In the genomic region with DNA sequence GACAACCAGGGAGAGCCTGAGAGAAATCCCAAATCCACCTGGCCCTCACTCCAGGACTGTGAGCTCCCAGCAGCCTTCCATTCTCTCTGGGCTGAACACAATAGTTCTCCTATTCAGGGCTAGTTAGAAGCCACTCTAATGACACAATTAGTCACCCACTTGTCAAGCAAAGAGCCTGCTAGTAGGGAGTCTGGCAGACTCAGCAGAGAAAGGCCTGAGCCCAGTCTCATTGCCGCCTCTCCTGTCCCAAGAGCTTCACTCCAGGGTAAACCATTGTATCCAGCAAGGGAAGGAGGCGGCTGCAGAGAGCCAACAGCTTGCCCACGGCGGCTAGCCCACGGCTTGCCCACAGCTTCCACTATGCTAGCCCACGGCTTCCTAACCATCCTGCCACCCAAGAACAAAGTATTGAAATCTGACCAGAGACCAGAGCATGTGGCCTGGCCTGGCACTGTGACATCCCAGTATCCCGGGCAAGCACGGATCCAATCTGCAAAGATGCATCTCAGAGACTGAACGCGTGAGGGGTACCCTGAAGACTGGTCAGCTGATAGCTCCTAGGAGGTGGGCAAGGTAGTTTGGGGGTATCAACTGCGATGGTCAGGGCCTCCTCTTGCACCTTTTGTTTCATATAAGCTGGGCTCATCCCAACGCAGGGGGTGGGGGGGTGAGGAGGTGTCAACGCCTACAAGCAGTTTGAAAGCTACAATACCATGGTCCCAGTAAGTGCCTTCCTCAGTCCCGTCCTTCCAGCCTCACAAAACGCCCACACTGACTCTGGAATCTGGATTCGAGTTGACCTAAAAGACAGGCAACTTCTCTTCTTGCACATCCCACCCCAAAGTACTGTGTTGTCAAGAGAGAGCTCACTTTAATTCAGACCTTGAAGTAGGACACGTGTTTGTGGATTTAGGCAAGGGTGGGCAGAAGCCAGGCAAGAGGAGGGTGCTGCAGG, we compare ENCODE assay signal across 8 mouse cellular contexts. TPM values are rescaled to one million over a fixed set of nuclear protein-coding genes. Genes with fewer than 3 reads are reported as not detected.
DNase-seq lines count a peak whose midpoint lies in the region; ATAC-seq and TF ChIP-seq lines count a peak whose summit lies in the region.

No protein-coding gene starts in this region.

- H3K4me1 ChIP-seq in embryonic fibroblast, embryonic 13.5 days (ENCODE audit: control insufficient read depth, insufficient read depth, low read length), result peaks cover 8% of the 10 kb centered on the region
- H3K4me1 ChIP-seq in limb, embryonic 12.5 days (replicated peaks), result peaks cover 33% of the 10 kb centered on the region

- H3K9ac ChIP-seq in limb, embryonic 12.5 days (replicated peaks), result peak overlapping the region; percentile 84

- WGBS in limb, embryonic 12.5 days, result 31% methylated on average over 17 of the region's 17 CpGs

- no peaks in the 10 kb centered on the region for H3K9me3 ChIP-seq in limb, embryonic 12.5 days

- no peak for TF ChIP-seq CTCF in left cerebral cortex, adult 2 months (IDR thresholded peaks at IDR 0.05)
- TF ChIP-seq CTCF in embryonic fibroblast, embryonic 13.5 days (IDR thresholded peaks at IDR 0.05; ENCODE audit: borderline replicate concordance, insufficient read depth, low read length), result no peak

- peaks cover 4% of the 10 kb centered on the region; the same call in 1 of the 2 replicates for H3K36me3 ChIP-seq in limb, embryonic 12.5 days

- H3K4me3 ChIP-seq in left cerebral cortex, adult 2 months, result peak overlapping the region; percentile 67
- peak overlapping the region; percentile 83 for H3K4me3 ChIP-seq in embryonic fibroblast, embryonic 13.5 days (ENCODE audit: insufficient read depth, low read length)
- peak overlapping the region; percentile 76 for H3K4me3 ChIP-seq in limb, embryonic 12.5 days (replicated peaks)

- TF ChIP-seq POLR2A in embryonic fibroblast, embryonic 13.5 days (IDR thresholded peaks at IDR 0.05; ENCODE audit: low read depth, low read length), result no peak

- H3K27ac ChIP-seq in left cerebral cortex, adult 2 months, result peak overlapping the region; percentile 67
- H3K27ac ChIP-seq in embryonic fibroblast, embryonic 13.5 days (ENCODE audit: insufficient read depth, low read length), result peak overlapping the region; percentile 75
- peak overlapping the region; percentile 7 for H3K27ac ChIP-seq in limb, embryonic 12.5 days

- H3K27me3 ChIP-seq in limb, embryonic 12.5 days, result no peaks in the 10 kb centered on the region

- DNase-seq in left cerebral cortex, adult 2 months (ENCODE audit: extremely low spot score in 1 of 2, low spot score in 2 of 2), result no peak
- DNase-seq in left cerebral cortex, adult 11 months (ENCODE audit: low spot score), result no peak
- DNase-seq in retina, postnatal 1 day, result peak; percentile 82
- DNase-seq in cerebellum, adult 8-10 months, result no peak
- no peak for DNase-seq in layer of hippocampus, postnatal 25 days (ENCODE audit: extremely low spot score in 1 of 2, low spot score in 1 of 2)
- DNase-seq in right cerebral cortex, postnatal 4 days, result no peak

- ATAC-seq in limb, embryonic 12.5 days (ENCODE audit: insufficient number of reproducible peaks, insufficient read depth, low FRiP score, low TSS enrichment, low read depth), result no peak

- peak overlapping the region; percentile 89 for H3K4me2 ChIP-seq in limb, embryonic 12.5 days

- intact Hi-C loops in left cerebral cortex, adult 2 months (cut with DNase I), result no loop called here

RNA-seq across cellular contexts. Expression of gene Mxra7, which starts 1.0 kb away (rescaled TPM):
- 10 to 100 TPM; 15.3 to 22.5 TPM for total RNA-seq in left cerebral cortex, adult 2 months (2021)
- polyA plus RNA-seq in embryonic fibroblast, embryonic 13.5 days (2011; ENCODE audit: insufficient read length, low read depth, missing spikeins), result 76.8 and 82.4 TPM in 2 replicates
- polyA plus RNA-seq in limb, embryonic 12.5 days (2016; fragmentation: Nextera tagmentation; extraction: Ambion mirVana), result 19.6 and 20.8 TPM in 2 replicates
- 10 to 100 TPM; 16.8 to 21.2 TPM for total RNA-seq in layer of hippocampus, postnatal 25 days (2021)

RNA-seq across cellular contexts. Expression of gene Mettl23, which starts 16.3 kb away (rescaled TPM):
- 10 to 100 TPM; 23.9 to 26.3 TPM for total RNA-seq in left cerebral cortex, adult 2 months (2021)
- polyA plus RNA-seq in embryonic fibroblast, embryonic 13.5 days (2011; ENCODE audit: insufficient read length, low read depth, missing spikeins), result 20.4 and 22.4 TPM in 2 replicates
- polyA plus RNA-seq in limb, embryonic 12.5 days (2016; fragmentation: Nextera tagmentation; extraction: Ambion mirVana), result 58.8 and 65.3 TPM in 2 replicates
- total RNA-seq in layer of hippocampus, postnatal 25 days (2021), result 10 to 100 TPM; 23.8 to 29.5 TPM

RNA-seq across cellular contexts. Expression of gene Jmjd6, which starts 16.4 kb away (rescaled TPM):
- 10 to 100 TPM; 29.7 to 35.9 TPM for total RNA-seq in left cerebral cortex, adult 2 months (2021)
- 37.1 and 38.7 TPM in 2 replicates for polyA plus RNA-seq in embryonic fibroblast, embryonic 13.5 days (2011; ENCODE audit: insufficient read length, low read depth, missing spikeins)
- polyA plus RNA-seq in limb, embryonic 12.5 days (2016; fragmentation: Nextera tagmentation; extraction: Ambion mirVana), result 84.5 and 86.2 TPM in 2 replicates
- total RNA-seq in layer of hippocampus, postnatal 25 days (2021), result 10 to 100 TPM; 30.3 TPM

RNA-seq across cellular contexts. Expression of gene Mfsd11, which starts 25.4 kb away (rescaled TPM):
- total RNA-seq in left cerebral cortex, adult 2 months (2021), result 10 to 100 TPM; 39.3 to 41.8 TPM
- polyA plus RNA-seq in embryonic fibroblast, embryonic 13.5 days (2011; ENCODE audit: insufficient read length, low read depth, missing spikeins), result 30.7 and 36.6 TPM in 2 replicates
- 42.8 and 43.4 TPM in 2 replicates for polyA plus RNA-seq in limb, embryonic 12.5 days (2016; fragmentation: Nextera tagmentation; extraction: Ambion mirVana)
- 10 to 100 TPM; 35.8 to 49.4 TPM for total RNA-seq in layer of hippocampus, postnatal 25 days (2021)

RNA-seq across cellular contexts. Expression of gene Srsf2, which starts 26.1 kb away (rescaled TPM):
- total RNA-seq in left cerebral cortex, adult 2 months (2021), result 100 to 1,000 TPM; 150 to 158 TPM
- 301 and 306 TPM in 2 replicates for polyA plus RNA-seq in embryonic fibroblast, embryonic 13.5 days (2011; ENCODE audit: insufficient read length, low read depth, missing spikeins)
- polyA plus RNA-seq in limb, embryonic 12.5 days (2016; fragmentation: Nextera tagmentation; extraction: Ambion mirVana), result 1,004 and 1,014 TPM in 2 replicates
- 100 to 1,000 TPM; 156 to 162 TPM for total RNA-seq in layer of hippocampus, postnatal 25 days (2021)

Comparison
In these comparisons a context has a peak if more than half of its experiments do, and no peak if none do; other contexts are left out.
1. H3K27ac ChIP-seq: peak in every context shown above with its lines; median percentile 75 in embryonic fibroblast, embryonic 13.5 days; 67 in left cerebral cortex, adult 2 months; 7 in limb, embryonic 12.5 days.